Mouse (Mus musculus) heart, postnatal 14 days (tissue): ENCODE measurements at regions not wholly inside any gene's neighbourhood (a gene's known extent, or its start where the extent isn't known, plus 50 kb on each side); places are given as distances from the start of the nearest gene placed in this dataset.
A peak's percentile ranks its signal among the peaks of the same experiment; 100 is the strongest.

Experiments used
- DNase-seq, 2 experiments: peaks; one replicate each; pipeline ENCODE4 v3.0.0; 2021 to 2022
- intact Hi-C: fragments of 180-260 bp; cut with DNase I; formaldehyde crosslinking; loops from one replicate; pipeline ENCODE4 v1.15.1; 2025

GRCm38 (mm10) chr2:72614256-72614655 lies 138.3 kb downstream of the Cdca7 start:
- intact Hi-C loops: no loop called here

GRCm38 (mm10) chr2:72615869-72616268 lies 139.9 kb downstream of the Cdca7 start:
- DNase-seq: no peak
- intact Hi-C loops: no loop called here

More at GRCm38 (mm10) chr2:72614256-72614655, 138.3 kb downstream of the Cdca7 start:
- peak; percentile 81 to 82 for DNase-seq

- DNase-seq: no peak
- intact Hi-C loops: no loop called here
Measured at GRCm38 (mm10) chr2:72616412-72616811, 140.5 kb downstream of the Cdca7 start.

- intact Hi-C loops: no loop called here
- DNase-seq: no peak
Measured at GRCm38 (mm10) chr2:72619446-72619845, 143.5 kb downstream of the Cdca7 start.

- intact Hi-C loops: loop anchor here (5.0 kb wide), 1 partner anchor 103 kb away; no protein-coding TSS in a partner anchor
- no peak for DNase-seq
Measured at GRCm38 (mm10) chr2:72620182-72620652, 144.3 kb downstream of the Cdca7 start.

- peak in 1 of 2 experiments; percentile 36 for DNase-seq
Measured at GRCm38 (mm10) chr2:72627915-72628314, 152.0 kb downstream of the Cdca7 start.

GRCm38 (mm10) chr2:72628626-72629470 lies 152.9 kb downstream of the Cdca7 start:
- intact Hi-C loops: no loop called here
- no peak for DNase-seq

More at GRCm38 (mm10) chr2:72627915-72628314, 152.0 kb downstream of the Cdca7 start:
- intact Hi-C loops: no loop called here

- intact Hi-C loops: no loop called here
- DNase-seq: no peak
Measured at GRCm38 (mm10) chr2:72629691-72630461, 153.9 kb downstream of the Cdca7 start.

GRCm38 (mm10) chr2:72637881-72638620 lies 162.1 kb downstream of the Cdca7 start:
- intact Hi-C loops: no loop called here
- DNase-seq: no peak

GRCm38 (mm10) chr2:72639022-72639421 lies 163.1 kb downstream of the Cdca7 start:
- no peak for DNase-seq
- intact Hi-C loops: no loop called here

GRCm38 (mm10) chr2:72641228-72641627 lies 165.3 kb downstream of the Cdca7 start:
- intact Hi-C loops: loop anchor here (5.0 kb wide), 1 partner anchor 636 kb away; no protein-coding TSS in a partner anchor

GRCm38 (mm10) chr2:72644151-72644843 lies 168.3 kb downstream of the Cdca7 start:
- intact Hi-C loops: loop anchor here (5.0 kb wide), 1 partner anchor 633 kb away; no protein-coding TSS in a partner anchor
- DNase-seq: no peak

More at GRCm38 (mm10) chr2:72641228-72641627, 165.3 kb downstream of the Cdca7 start:
- DNase-seq: no peak

- intact Hi-C loops: no loop called here
- DNase-seq: no peak
Measured at GRCm38 (mm10) chr2:72647642-72648041, 171.7 kb downstream of the Cdca7 start.

GRCm38 (mm10) chr2:72648294-72648693 lies 172.3 kb downstream of the Cdca7 start:
- no peak for DNase-seq

GRCm38 (mm10) chr2:72655864-72656263 lies 179.9 kb downstream of the Cdca7 start:
- no peak for DNase-seq
- intact Hi-C loops: loop anchor here (10.0 kb wide), 1 partner anchor 409 kb away; no protein-coding TSS in a partner anchor

More at GRCm38 (mm10) chr2:72648294-72648693, 172.3 kb downstream of the Cdca7 start:
- intact Hi-C loops: no loop called here

GRCm38 (mm10) chr2:72657101-72657920 lies 181.4 kb downstream of the Cdca7 start:
- DNase-seq: peak; percentile 19 to 42
- intact Hi-C loops: loop anchor here (10.0 kb wide), 1 partner anchor 407 kb away; no protein-coding TSS in a partner anchor

- intact Hi-C loops: no loop called here
- no peak for DNase-seq
Measured at GRCm38 (mm10) chr2:72662396-72662795, 186.4 kb downstream of the Cdca7 start.

- DNase-seq: no peak
- intact Hi-C loops: no loop called here
Measured at GRCm38 (mm10) chr2:72662979-72663780, 187.2 kb downstream of the Cdca7 start.
